Mouse (Mus musculus): ENCODE measurements around the gene Bphl. TPM values are rescaled to one million over a fixed set of nuclear protein-coding genes. Genes with fewer than 3 reads are reported as not detected.
A peak's percentile ranks its signal among the peaks of the same experiment; 100 is the strongest.

Bphl gene
- polyA plus RNA-seq, 1 experiment: 15.7 TPM

- H3K27ac ChIP-seq (ENCODE audit: insufficient read depth, low read length): no peak overlapping the region
- H3K27me3 ChIP-seq (ENCODE audit: control insufficient read depth, insufficient read depth, low read length, poor library complexity, severe bottlenecking): no peaks in the 10 kb centered on the region
- H3K4me1 ChIP-seq (ENCODE audit: control insufficient read depth, insufficient read depth, low read length): no peaks in the 10 kb centered on the region
- H3K36me3 ChIP-seq (ENCODE audit: control insufficient read depth, insufficient read depth, low read length, poor library complexity, severe bottlenecking): no peaks in the 10 kb centered on the region
- H3K4me3 ChIP-seq (ENCODE audit: low read depth, low read length): no peak overlapping the region
- no peaks in the 10 kb centered on the region for H3K9me3 ChIP-seq (replicated peaks; ENCODE audit: control insufficient read depth, insufficient read depth, low read length, poor library complexity, severe bottlenecking)
- H3K9ac ChIP-seq (ENCODE audit: low read depth, poor library complexity, severe bottlenecking): no peak overlapping the region
- TF ChIP-seq EP300 (IDR thresholded peaks at IDR 0.05; ENCODE audit: insufficient read depth, low read depth, low read length): no peak
- no peak for TF ChIP-seq POLR2A (IDR thresholded peaks at IDR 0.05; ENCODE audit: insufficient read depth, low read length)
- no peak for TF ChIP-seq CTCF (IDR thresholded peaks at IDR 0.05; ENCODE audit: low read depth, low read length)
Observed at GRCm38 (mm10) chr13:34101247-34101646, 63.9 kb downstream of the Bphl start.

GRCm38 (mm10) chr13:34101908-34102307, 64.5 kb downstream of the Bphl start:
- Histone ChIP-seq H3K4me1 (ENCODE audit: control insufficient read depth, insufficient read depth, low read length) (no peaks in the 10 kb centered on the region), H3K27ac (ENCODE audit: insufficient read depth, low read length) (no peak overlapping the region), H3K9ac (ENCODE audit: low read depth, poor library complexity, severe bottlenecking) (no peak overlapping the region), H3K36me3 (ENCODE audit: control insufficient read depth, insufficient read depth, low read length, poor library complexity, severe bottlenecking) (no peaks in the 10 kb centered on the region), H3K9me3 (replicated peaks; ENCODE audit: control insufficient read depth, insufficient read depth, low read length, poor library complexity, severe bottlenecking) (no peaks in the 10 kb centered on the region), H3K27me3 (ENCODE audit: control insufficient read depth, insufficient read depth, low read length, poor library complexity, severe bottlenecking) (no peaks in the 10 kb centered on the region), H3K4me3 (ENCODE audit: low read depth, low read length) (no peak overlapping the region)
- no peak for TF ChIP-seq EP300 (IDR thresholded peaks at IDR 0.05; ENCODE audit: insufficient read depth, low read depth, low read length)

DNA sequence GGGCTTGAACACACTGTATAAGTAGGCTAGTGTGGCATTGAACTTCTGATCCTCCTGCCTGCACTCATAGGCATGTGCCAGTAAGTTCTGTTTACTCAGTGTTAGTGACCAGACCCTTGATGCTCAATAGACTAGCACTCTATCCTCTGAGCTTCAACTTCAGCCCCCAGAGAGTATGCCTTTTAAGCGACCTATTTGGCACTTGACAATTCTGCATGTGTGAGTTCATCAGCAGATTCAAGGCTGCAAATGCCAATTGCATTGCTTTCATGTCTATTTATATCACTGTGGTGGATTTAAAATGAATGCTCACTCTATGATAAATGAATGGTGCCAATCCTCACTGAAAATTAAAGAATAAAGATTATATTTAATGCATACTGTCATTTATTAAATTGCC, 68.0 kb downstream of the Bphl start:
- no peaks in the 10 kb centered on the region for H3K9me3 ChIP-seq (replicated peaks; ENCODE audit: control insufficient read depth, insufficient read depth, low read length, poor library complexity, severe bottlenecking)
- TF ChIP-seq CTCF (IDR thresholded peaks at IDR 0.05; ENCODE audit: low read depth, low read length) (no peak), POLR2A (IDR thresholded peaks at IDR 0.05; ENCODE audit: insufficient read depth, low read length) (no peak), EP300 (IDR thresholded peaks at IDR 0.05; ENCODE audit: insufficient read depth, low read depth, low read length) (no peak)
- no peak overlapping the region for H3K4me3 ChIP-seq (ENCODE audit: low read depth, low read length)
- no peak overlapping the region for H3K27ac ChIP-seq (ENCODE audit: insufficient read depth, low read length)
- no peaks in the 10 kb centered on the region for H3K36me3 ChIP-seq (ENCODE audit: control insufficient read depth, insufficient read depth, low read length, poor library complexity, severe bottlenecking)
- no peaks in the 10 kb centered on the region for H3K27me3 ChIP-seq (ENCODE audit: control insufficient read depth, insufficient read depth, low read length, poor library complexity, severe bottlenecking)
- H3K9ac ChIP-seq (ENCODE audit: low read depth, poor library complexity, severe bottlenecking): no peak overlapping the region
- no peaks in the 10 kb centered on the region for H3K4me1 ChIP-seq (ENCODE audit: control insufficient read depth, insufficient read depth, low read length)

GRCm38 (mm10) chr13:34106256-34106655, 68.9 kb downstream of the Bphl start:
- Histone ChIP-seq H3K4me3 (ENCODE audit: low read depth, low read length) (no peak overlapping the region), H3K9me3 (replicated peaks; ENCODE audit: control insufficient read depth, insufficient read depth, low read length, poor library complexity, severe bottlenecking) (no peaks in the 10 kb centered on the region), H3K27ac (ENCODE audit: insufficient read depth, low read length) (no peak overlapping the region), H3K9ac (ENCODE audit: low read depth, poor library complexity, severe bottlenecking) (no peak overlapping the region), H3K36me3 (ENCODE audit: control insufficient read depth, insufficient read depth, low read length, poor library complexity, severe bottlenecking) (no peaks in the 10 kb centered on the region), H3K27me3 (ENCODE audit: control insufficient read depth, insufficient read depth, low read length, poor library complexity, severe bottlenecking) (no peaks in the 10 kb centered on the region), H3K4me1 (ENCODE audit: control insufficient read depth, insufficient read depth, low read length) (peaks cover 5% of the 10 kb centered on the region)
- TF ChIP-seq POLR2A (IDR thresholded peaks at IDR 0.05; ENCODE audit: insufficient read depth, low read length): no peak
- no peak for TF ChIP-seq CTCF (IDR thresholded peaks at IDR 0.05; ENCODE audit: low read depth, low read length)
- TF ChIP-seq EP300 (IDR thresholded peaks at IDR 0.05; ENCODE audit: insufficient read depth, low read depth, low read length): no peak

DNA sequence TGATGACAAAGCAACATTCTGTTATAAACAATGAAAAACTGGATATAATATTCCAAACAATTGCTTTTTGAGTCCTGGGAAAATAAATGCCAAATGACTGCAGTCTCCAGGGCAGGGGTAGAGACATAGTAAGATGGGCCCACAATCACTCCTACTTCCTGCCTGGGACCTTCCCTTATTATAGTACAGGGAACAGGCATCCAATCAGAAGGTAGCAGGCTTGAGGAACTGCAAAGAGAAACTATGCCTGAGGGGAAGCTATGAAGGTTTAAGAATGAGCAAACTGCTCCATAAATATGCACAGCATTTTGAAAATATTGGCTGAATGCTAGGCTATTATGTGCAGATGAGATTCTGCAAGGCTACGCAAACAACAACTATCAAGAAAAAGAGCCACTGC, 69.6 kb downstream of the Bphl start:
- Histone ChIP-seq H3K4me1 (ENCODE audit: control insufficient read depth, insufficient read depth, low read length) (peaks cover 5% of the 10 kb centered on the region), H3K36me3 (ENCODE audit: control insufficient read depth, insufficient read depth, low read length, poor library complexity, severe bottlenecking) (no peaks in the 10 kb centered on the region), H3K27ac (ENCODE audit: insufficient read depth, low read length) (no peak overlapping the region), H3K9me3 (replicated peaks; ENCODE audit: control insufficient read depth, insufficient read depth, low read length, poor library complexity, severe bottlenecking) (no peaks in the 10 kb centered on the region), H3K27me3 (ENCODE audit: control insufficient read depth, insufficient read depth, low read length, poor library complexity, severe bottlenecking) (no peaks in the 10 kb centered on the region), H3K9ac (ENCODE audit: low read depth, poor library complexity, severe bottlenecking) (no peak overlapping the region), H3K4me3 (ENCODE audit: low read depth, low read length) (no peak overlapping the region)
- TF ChIP-seq EP300 (IDR thresholded peaks at IDR 0.05; ENCODE audit: insufficient read depth, low read depth, low read length) (no peak), CTCF (IDR thresholded peaks at IDR 0.05; ENCODE audit: low read depth, low read length) (no peak), POLR2A (IDR thresholded peaks at IDR 0.05; ENCODE audit: insufficient read depth, low read length) (no peak)

GRCm38 (mm10) chr13:34109035-34109676, 71.8 kb downstream of the Bphl start:
- Histone ChIP-seq H3K4me1 (ENCODE audit: control insufficient read depth, insufficient read depth, low read length) (peaks cover 5% of the 10 kb centered on the region), H3K9me3 (replicated peaks; ENCODE audit: control insufficient read depth, insufficient read depth, low read length, poor library complexity, severe bottlenecking) (no peaks in the 10 kb centered on the region), H3K36me3 (ENCODE audit: control insufficient read depth, insufficient read depth, low read length, poor library complexity, severe bottlenecking) (no peaks in the 10 kb centered on the region), H3K27me3 (ENCODE audit: control insufficient read depth, insufficient read depth, low read length, poor library complexity, severe bottlenecking) (no peaks in the 10 kb centered on the region), H3K9ac (ENCODE audit: low read depth, poor library complexity, severe bottlenecking) (no peak overlapping the region), H3K27ac (ENCODE audit: insufficient read depth, low read length) (peak overlapping the region; percentile 81), H3K4me3 (ENCODE audit: low read depth, low read length) (no peak overlapping the region)
- TF ChIP-seq CTCF (IDR thresholded peaks at IDR 0.05; ENCODE audit: low read depth, low read length) (no peak), EP300 (IDR thresholded peaks at IDR 0.05; ENCODE audit: insufficient read depth, low read depth, low read length) (no peak)

Data from ES-Bruce4 (cell line).